Mouse (Mus musculus) midbrain, embryonic 13.5 days (tissue): Measurements from ENCODE around the gene Slc41a2. TPM values are rescaled to one million over a fixed set of nuclear protein-coding genes. Genes with fewer than 3 reads are reported as not detected.

ENCODE experiments used
- ATAC-seq: fragments of 200-750 bp; cut with Nextera tagmentation; 2 replicates; pipeline ENCODE4 v1.8.0; 2017; ENCODE audit warnings: mild to moderate bottlenecking, moderate TSS enrichment, moderate library complexity
- H3K27ac ChIP-seq: fragments of 300-500 bp; sonication (generic); 2 replicates; pipeline ENCODE4 v1.5.1; 2015; ENCODE audit warnings: inconsistent platforms, mild to moderate bottlenecking, moderate library complexity
- H3K27me3 ChIP-seq: fragments of 300-500 bp; sonication (generic); 2 replicates; pipeline ENCODE4 v1.6.1; 2015; ENCODE audit warnings: mild to moderate bottlenecking, inconsistent platforms
- H3K36me3 ChIP-seq: fragments of 300-500 bp; sonication (generic); 2 replicates; pipeline ENCODE4 v1.6.1; 2015; ENCODE audit warnings: mild to moderate bottlenecking, inconsistent platforms
- H3K4me1 ChIP-seq: fragments of 300-500 bp; sonication (generic); replicated peaks from 2 replicates; pipeline ENCODE4 v1.6.1; 2015; ENCODE audit warnings: inconsistent platforms
- H3K4me2 ChIP-seq: fragments of 300-500 bp; sonication (generic); replicated peaks from 2 replicates; pipeline ENCODE4 v1.6.1; 2015; ENCODE audit warnings: moderate library complexity, mild to moderate bottlenecking, inconsistent platforms
- H3K4me3 ChIP-seq: fragments of 300-500 bp; sonication (generic); replicated peaks from 2 replicates; pipeline ENCODE4 v1.5.1; 2015; ENCODE audit warnings: mild to moderate bottlenecking, inconsistent platforms
- H3K9ac ChIP-seq: fragments of 300-500 bp; sonication (generic); replicated peaks from 2 replicates; pipeline ENCODE4 v1.6.1; 2015; ENCODE audit warnings: mild to moderate bottlenecking, inconsistent platforms
- H3K9me3 ChIP-seq: fragments of 300-500 bp; sonication (generic); 2 replicates; pipeline ENCODE4 v1.6.1; 2016; ENCODE audit warnings: mild to moderate bottlenecking, inconsistent platforms
- WGBS: fragments of 180-500 bp; shearing (Covaris S2); methylation state at CpG from one replicate; pipeline ENCODE4 v1.1.7; 2015; 5-methylcytosine and 5-hydroxymethylcytosine counted together
- polyA plus RNA-seq: library from polyadenylated mRNA; unstranded; fragments of >200 nt; fragmentation: Nextera tagmentation; extraction: Ambion mirVana; gene quantifications from 2 replicates; pipeline ENCODE4 v1.2.1, GENCODE M21; 2015

Gene Slc41a2
- polyA plus RNA-seq, 1 experiment from 2014 or later, result 3.4 TPM

- whole genome bisulfite sequencing, result 97% methylated on average over 17 of the region's 17 CpGs
- no peak overlapping the region for H3K9ac ChIP-seq
- H3K4me2 ChIP-seq, result no peak overlapping the region
- no peak for ATAC-seq
- no peak overlapping the region for H3K27ac ChIP-seq
- peaks cover 10% of the 10 kb centered on the region for H3K36me3 ChIP-seq
- no peaks in the 10 kb centered on the region for H3K27me3 ChIP-seq
- peaks cover 8% of the 10 kb centered on the region; the same call in 1 of the 2 replicates for H3K4me1 ChIP-seq
- no peak overlapping the region for H3K4me3 ChIP-seq
- peaks cover 4% of the 10 kb centered on the region; the same call in 1 of the 2 replicates for H3K9me3 ChIP-seq
These were observed 146.2 kb downstream of the Slc41a2 start for GRCm38 (mm10) chr10:83191476-83191875.

- peaks cover 10% of the 10 kb centered on the region for H3K36me3 ChIP-seq
- H3K27ac ChIP-seq, result no peak overlapping the region
- no peak overlapping the region for H3K4me2 ChIP-seq
- 97% methylated on average over 5 of the region's 5 CpGs for WGBS
- peaks cover 4% of the 10 kb centered on the region; the same call in 1 of the 2 replicates for H3K9me3 ChIP-seq
- H3K27me3 ChIP-seq, result no peaks in the 10 kb centered on the region
- no peak overlapping the region for H3K4me3 ChIP-seq
- ATAC-seq, result no peak
- H3K4me1 ChIP-seq, result peaks cover 23% of the 10 kb centered on the region
- no peak overlapping the region for H3K9ac ChIP-seq
These were observed 148.6 kb downstream of the Slc41a2 start for GRCm38 (mm10) chr10:83189071-83189470.

GRCm38 (mm10) chr10:83186984-83187383 lies 150.7 kb downstream of the Slc41a2 start:
- H3K9ac ChIP-seq, result no peak overlapping the region
- no peak overlapping the region for H3K4me3 ChIP-seq
- no peak overlapping the region for H3K4me2 ChIP-seq
- no peaks in the 10 kb centered on the region for H3K27me3 ChIP-seq
- peaks cover 4% of the 10 kb centered on the region; the same call in 1 of the 2 replicates for H3K9me3 ChIP-seq
- H3K27ac ChIP-seq, result no peak overlapping the region
- 89% methylated on average over 5 of the region's 5 CpGs for WGBS
- ATAC-seq, result no peak
- peaks cover 35% of the 10 kb centered on the region for H3K4me1 ChIP-seq
- H3K36me3 ChIP-seq, result peaks cover 10% of the 10 kb centered on the region

- Histone ChIP-seq H3K4me1 (peaks cover 34% of the 10 kb centered on the region), H3K9ac (no peak overlapping the region), H3K27me3 (no peaks in the 10 kb centered on the region), H3K4me2 (no peak overlapping the region), H3K4me3 (no peak overlapping the region), H3K27ac (no peak overlapping the region), H3K9me3 (peaks cover 4% of the 10 kb centered on the region; the same call in 1 of the 2 replicates), H3K36me3 (peaks cover 5% of the 10 kb centered on the region)
- no peak for ATAC-seq
- 92% methylated on average over 8 of the region's 8 CpGs for WGBS
These were observed 151.5 kb downstream of the Slc41a2 start for GRCm38 (mm10) chr10:83186167-83186566.

- Histone ChIP-seq H3K27me3 (no peaks in the 10 kb centered on the region), H3K4me2 (no peak overlapping the region), H3K36me3 (no peaks in the 10 kb centered on the region), H3K4me1 (peaks cover 34% of the 10 kb centered on the region), H3K4me3 (no peak overlapping the region), H3K27ac (peak overlapping the region; percentile 4; the same call in 1 of the 2 replicates), H3K9ac (no peak overlapping the region), H3K9me3 (peaks cover 2% of the 10 kb centered on the region; the same call in 1 of the 2 replicates)
- ATAC-seq, result no peak
- WGBS, result 75% methylated on average over 6 of the region's 6 CpGs
These were observed 152.6 kb downstream of the Slc41a2 start for GRCm38 (mm10) chr10:83185121-83185520.

GRCm38 (mm10) chr10:83184480-83185069 lies 153.1 kb downstream of the Slc41a2 start:
- Histone ChIP-seq H3K9ac (no peak overlapping the region), H3K4me3 (no peak overlapping the region), H3K27me3 (no peaks in the 10 kb centered on the region), H3K4me1 (peaks cover 34% of the 10 kb centered on the region), H3K27ac (peak overlapping the region; percentile 4; the same call in 1 of the 2 replicates), H3K4me2 (no peak overlapping the region), H3K9me3 (0 out of 2 replicates have a peak, but pooled peaks cover under 1% of the 10 kb centered on the region), H3K36me3 (no peaks in the 10 kb centered on the region)
- peak; percentile 24; the same call in 1 of the 2 replicates for ATAC-seq
- WGBS, result 72% methylated on average over 7 of the region's 7 CpGs

- H3K27ac ChIP-seq, result 0 out of 2 replicates have a peak overlapping the region, but pooled peaks have one; percentile 4
- H3K4me2 ChIP-seq, result no peak overlapping the region
- peaks cover 34% of the 10 kb centered on the region for H3K4me1 ChIP-seq
- no peak for ATAC-seq
- no peak overlapping the region for H3K4me3 ChIP-seq
- 82% methylated on average over 12 of the region's 12 CpGs for WGBS
- no peaks in the 10 kb centered on the region for H3K36me3 ChIP-seq
- H3K9ac ChIP-seq, result no peak overlapping the region
- H3K9me3 ChIP-seq, result 0 out of 2 replicates have a peak, but pooled peaks cover 7% of the 10 kb centered on the region
- H3K27me3 ChIP-seq, result no peaks in the 10 kb centered on the region
These were observed 153.8 kb downstream of the Slc41a2 start for GRCm38 (mm10) chr10:83183634-83184479.

- 0 out of 2 replicates have a peak, but pooled peaks cover 7% of the 10 kb centered on the region for H3K9me3 ChIP-seq
- H3K4me2 ChIP-seq, result no peak overlapping the region
- peak; percentile 18; the same call in 1 of the 2 replicates for ATAC-seq
- no peak overlapping the region for H3K4me3 ChIP-seq
- WGBS, result 25% methylated on average over 8 of the region's 8 CpGs
- no peaks in the 10 kb centered on the region for H3K27me3 ChIP-seq
- H3K36me3 ChIP-seq, result no peaks in the 10 kb centered on the region
- no peak overlapping the region for H3K9ac ChIP-seq
- H3K27ac ChIP-seq, result no peak overlapping the region
- peaks cover 34% of the 10 kb centered on the region for H3K4me1 ChIP-seq
These were observed 155.1 kb downstream of the Slc41a2 start for GRCm38 (mm10) chr10:83182573-83182960.

GRCm38 (mm10) chr10:83181831-83182572 lies 155.7 kb downstream of the Slc41a2 start:
- Histone ChIP-seq H3K4me3 (no peak overlapping the region), H3K9me3 (0 out of 2 replicates have a peak, but pooled peaks cover 7% of the 10 kb centered on the region), H3K9ac (no peak overlapping the region), H3K36me3 (no peaks in the 10 kb centered on the region), H3K4me2 (no peak overlapping the region), H3K4me1 (peaks cover 32% of the 10 kb centered on the region), H3K27ac (no peak overlapping the region), H3K27me3 (no peaks in the 10 kb centered on the region)
- ATAC-seq, result peak; percentile 53; the same call in 1 of the 2 replicates
- WGBS, result 71% methylated on average over 15 of the region's 15 CpGs
